Mouse (Mus musculus) myocyte (in vitro differentiated cells): ENCODE measurements at regions not wholly inside any gene's neighbourhood (a gene's known extent, or its start where the extent isn't known, plus 50 kb on each side); places are given as distances from the start of the nearest gene placed in this dataset.
A peak's percentile ranks its signal among the peaks of the same experiment; 100 is the strongest.

Source experiments
- H3K27me3 ChIP-seq: one replicate; pipeline ENCODE4 v1.6.1; 2011; ENCODE audit not compliant: control insufficient read depth, insufficient read depth, insufficient read length
- H3K36me3 ChIP-seq: one replicate; pipeline ENCODE4 v1.6.1; 2011; ENCODE audit not compliant: control insufficient read depth, insufficient read depth
- H3K4me2 ChIP-seq: one replicate; pipeline ENCODE4 v1.6.1; 2011; ENCODE audit warnings: low read depth, control low read depth
- H3K4me3 ChIP-seq: one replicate; pipeline ENCODE4 v1.5.1; 2011; ENCODE audit warnings: mild to moderate bottlenecking, control low read depth, moderate library complexity
- H3K79me2 ChIP-seq: one replicate; pipeline ENCODE4 v1.6.1; 2011; ENCODE audit not compliant: control insufficient read depth, insufficient read depth
- H3ac ChIP-seq: one replicate; pipeline ENCODE4 v1.6.1; 2011; ENCODE audit not compliant: control insufficient read depth, insufficient read length
- CEBPB ChIP-seq: IDR thresholded peaks from 2 replicates; pipeline ENCODE4 v1.6.1; 2011; ENCODE audit warnings: mild to moderate bottlenecking, moderate library complexity; ENCODE audit not compliant: poor library complexity, insufficient read depth, severe bottlenecking
- E2F4 ChIP-seq: IDR thresholded peaks from one replicate; pipeline ENCODE4 v1.6.1; 2011; ENCODE audit warnings: mild to moderate bottlenecking, control low read depth, moderate library complexity; ENCODE audit not compliant: insufficient read depth
- MAX ChIP-seq: IDR thresholded peaks from one replicate; pipeline ENCODE4 v1.6.1; 2011; ENCODE audit warnings: low read depth, mild to moderate bottlenecking, control low read depth
- MYOD1 ChIP-seq, 3 experiments: IDR thresholded peaks; one replicate each; pipeline ENCODE4 v1.6.1; 2011; ENCODE audit warnings: control low read depth in 2 of 3, low read depth in 2 of 3, mild to moderate bottlenecking in 2 of 3, moderate library complexity in 1 of 3; ENCODE audit not compliant: insufficient read length in 2 of 3, control insufficient read depth in 1 of 3
- MYOG ChIP-seq, 3 experiments: IDR thresholded peaks; one replicate each; pipeline ENCODE4 v1.6.1; 2011; ENCODE audit warnings: control low read depth in 2 of 3, low read depth in 2 of 3, mild to moderate bottlenecking in 2 of 3; ENCODE audit not compliant: insufficient read length in 2 of 3, control insufficient read depth in 1 of 3, insufficient read depth in 1 of 3
- POLR2A ChIP-seq: IDR thresholded peaks from one replicate; pipeline ENCODE4 v1.6.1; 2011; ENCODE audit warnings: low read depth, mild to moderate bottlenecking, control low read depth, moderate library complexity; ENCODE audit not compliant: insufficient read length
- POLR2AphosphoS2 ChIP-seq: IDR thresholded peaks from one replicate; pipeline ENCODE4 v1.6.1; 2011; ENCODE audit warnings: low read depth, control low read depth; ENCODE audit not compliant: insufficient read length
- REST ChIP-seq: IDR thresholded peaks from one replicate; pipeline ENCODE4 v1.6.1; 2011; ENCODE audit warnings: mild to moderate bottlenecking, control low read depth, moderate library complexity; ENCODE audit not compliant: insufficient read depth, insufficient read length
- SRF ChIP-seq: IDR thresholded peaks from one replicate; pipeline ENCODE4 v1.6.1; 2011; ENCODE audit warnings: low read depth; ENCODE audit not compliant: control insufficient read depth, insufficient read length
- TCF12 ChIP-seq: IDR thresholded peaks from one replicate; pipeline ENCODE4 v1.6.1; 2011; ENCODE audit warnings: mild to moderate bottlenecking, control low read depth; ENCODE audit not compliant: poor library complexity, insufficient read depth, severe bottlenecking
- TCF3 ChIP-seq: IDR thresholded peaks from one replicate; pipeline ENCODE4 v1.6.1; 2011; ENCODE audit warnings: low read depth, control low read depth; ENCODE audit not compliant: insufficient read length
- USF1 ChIP-seq: IDR thresholded peaks from one replicate; pipeline ENCODE4 v1.6.1; 2011; ENCODE audit warnings: low read depth, mild to moderate bottlenecking, control low read depth, moderate library complexity

- Histone ChIP-seq H3ac (no peak overlapping the region), H3K4me3 (no peak overlapping the region), H3K79me2 (no peaks in the 10 kb centered on the region), H3K4me2 (no peak overlapping the region), H3K36me3 (no peaks in the 10 kb centered on the region), H3K27me3 (no peaks in the 10 kb centered on the region)
- TF ChIP-seq CEBPB (no peak), MYOG (IDR thresholded peaks at IDR 0.05; ENCODE audit: control insufficient read depth in 1 of 3, insufficient read depth in 1 of 3, insufficient read length in 2 of 3, low read depth in 2 of 3) (no peak), E2F4 (no peak), MYOD1 (IDR thresholded peaks at IDR 0.05; ENCODE audit: control insufficient read depth in 1 of 3, insufficient read length in 2 of 3, low read depth in 2 of 3) (no peak), REST (no peak), TCF12 (no peak), POLR2AphosphoS2 (no peak), USF1 (no peak), POLR2A (no peak), TCF3 (no peak), SRF (no peak), MAX (no peak)
Measured at GRCm38 (mm10) chr17:62959146-62959545, 78.0 kb upstream of the Efna5 start.

GRCm38 (mm10) chr17:62947537-62948193 is 66.5 kb upstream of the Efna5 start:
- Histone ChIP-seq H3K4me3 (no peak overlapping the region), H3K36me3 (no peaks in the 10 kb centered on the region), H3ac (no peak overlapping the region), H3K4me2 (peak overlapping the region; percentile 51), H3K79me2 (no peaks in the 10 kb centered on the region), H3K27me3 (no peaks in the 10 kb centered on the region)
- TF ChIP-seq TCF12 (peak; percentile 55), MYOD1 (IDR thresholded peaks at IDR 0.05; ENCODE audit: control insufficient read depth in 1 of 3, insufficient read length in 2 of 3, low read depth in 2 of 3) (peak; percentile 92 to 97 (median 96)), E2F4 (no peak), MAX (no peak), CEBPB (no peak), USF1 (no peak), MYOG (IDR thresholded peaks at IDR 0.05; ENCODE audit: control insufficient read depth in 1 of 3, insufficient read depth in 1 of 3, insufficient read length in 2 of 3, low read depth in 2 of 3) (peak in 1 of 3 experiments; percentile 77), POLR2AphosphoS2 (no peak), REST (no peak), TCF3 (no peak), SRF (no peak), POLR2A (no peak)

DNA sequence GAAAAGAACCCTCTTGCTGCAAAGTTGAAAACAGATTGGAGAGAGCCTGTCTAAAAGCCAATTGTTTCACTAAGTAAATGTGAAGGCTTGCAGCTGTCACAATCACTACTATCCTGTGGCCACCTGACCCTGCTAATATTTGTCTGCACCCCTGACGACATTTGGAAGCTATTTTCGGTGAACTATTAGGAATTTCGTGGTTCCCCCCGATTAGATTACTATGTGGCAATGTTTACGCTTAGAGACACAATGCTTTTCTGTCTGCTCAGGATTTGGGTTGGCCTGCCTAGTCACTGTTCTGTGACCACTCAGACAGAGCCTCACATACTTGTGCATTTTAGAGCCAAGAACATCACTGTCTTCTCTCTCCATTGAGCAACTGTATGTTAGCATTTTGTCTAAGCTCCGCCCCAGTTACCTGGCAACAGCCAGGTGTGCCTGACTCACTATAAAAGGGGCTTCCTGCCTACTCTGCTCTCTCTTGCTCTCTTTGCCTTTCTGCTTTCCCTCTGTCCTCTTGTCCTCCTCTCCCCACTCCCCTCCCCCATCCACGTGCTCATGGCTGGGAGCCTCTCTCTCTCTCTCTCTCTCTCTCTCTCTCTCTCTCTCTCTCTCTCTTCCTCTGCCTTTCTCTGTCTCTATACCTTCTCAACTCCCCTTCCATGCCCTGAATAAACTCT is 59.6 kb upstream of the Efna5 start:
- Histone ChIP-seq H3K4me2 (peak overlapping the region; percentile 42), H3K36me3 (no peaks in the 10 kb centered on the region), H3K4me3 (no peak overlapping the region), H3K27me3 (no peaks in the 10 kb centered on the region), H3K79me2 (no peaks in the 10 kb centered on the region), H3ac (no peak overlapping the region)
- TF ChIP-seq TCF12 (peak; percentile 23), POLR2A (no peak), MAX (no peak), MYOD1 (IDR thresholded peaks at IDR 0.05; ENCODE audit: control insufficient read depth in 1 of 3, insufficient read length in 2 of 3, low read depth in 2 of 3) (peak; percentile 53 to 83 (median 82)), CEBPB (peak; percentile 7; the same call in 1 of the 2 replicates), E2F4 (no peak), TCF3 (no peak)

- Histone ChIP-seq H3K27me3 (no peaks in the 10 kb centered on the region), H3K4me2 (peak overlapping the region; percentile 42), H3K36me3 (no peaks in the 10 kb centered on the region), H3K79me2 (no peaks in the 10 kb centered on the region), H3K4me3 (no peak overlapping the region), H3ac (no peak overlapping the region)
- no peak for TF ChIP-seq POLR2AphosphoS2
- TF ChIP-seq CEBPB, result no peak
- no peak for TF ChIP-seq USF1
- TF ChIP-seq REST, result no peak
- no peak for TF ChIP-seq E2F4
- TF ChIP-seq MYOG (IDR thresholded peaks at IDR 0.05; ENCODE audit: control insufficient read depth in 1 of 3, insufficient read depth in 1 of 3, insufficient read length in 2 of 3, low read depth in 2 of 3), result no peak
- no peak for TF ChIP-seq POLR2A
- TF ChIP-seq MAX, result no peak
- TF ChIP-seq TCF3, result no peak
- no peak for TF ChIP-seq MYOD1 (IDR thresholded peaks at IDR 0.05; ENCODE audit: control insufficient read depth in 1 of 3, insufficient read length in 2 of 3, low read depth in 2 of 3)
- TF ChIP-seq TCF12, result no peak
- no peak for TF ChIP-seq SRF
Measured at GRCm38 (mm10) chr17:62939930-62940572, 58.9 kb upstream of the Efna5 start.
